In genomic region chr8:36304809-36305208, GRCm38 (mm10) we compare ENCODE assay signal across 14 mouse cellular contexts.
DNase-seq lines count a peak whose midpoint lies in the region.
"Had no signal": no experiment of that assay in that cellular context is flagged by ENCODE, and none has a peak within 500 bp of the region (broad histone marks: within the 10 kb centered on the region; RNA-seq: fewer than 3 reads in every experiment).

No protein-coding gene starts in this region.

- DNase-seq in heart, adult 11 months: peak; percentile 90
- DNase-seq in heart, adult 8-10 months (ENCODE audit: low spot score): no peak
- peak; percentile 59 for DNase-seq in retina, adult 2 months (ENCODE audit: low read depth, low spot score)
- DNase-seq in retina, embryonic 14.5 days (ENCODE audit: low spot score): no peak
- DNase-seq: adrenal gland, adult 2 months; adrenal gland, adult 8-10 months; adrenal gland, postnatal 10 days; adrenal gland, postnatal 14 days; adrenal gland, postnatal 25 days; adrenal gland, postnatal 36 days; B cell, adult 2 months; cerebellum, adult 11 months; cerebellum, adult 11-12 months; cerebellum, adult 18-20 months had no signal

Comparison
In these comparisons a context has a peak if more than half of its experiments do, and no peak if none do; other contexts are left out.
1. DNase-seq: peak in heart, adult 11 months (single experiment) and retina, adult 2 months (single experiment); none in heart, adult 8-10 months (single experiment) and retina, embryonic 14.5 days (single experiment).